Mouse (Mus musculus): ENCODE measurements around the gene Gm37240. TPM values are rescaled to one million over a fixed set of nuclear protein-coding genes. Genes with fewer than 3 reads are reported as not detected.

Gene Gm37240
- polyA plus RNA-seq, 1 experiment from 2014 or later: 5.2 TPM

DNA sequence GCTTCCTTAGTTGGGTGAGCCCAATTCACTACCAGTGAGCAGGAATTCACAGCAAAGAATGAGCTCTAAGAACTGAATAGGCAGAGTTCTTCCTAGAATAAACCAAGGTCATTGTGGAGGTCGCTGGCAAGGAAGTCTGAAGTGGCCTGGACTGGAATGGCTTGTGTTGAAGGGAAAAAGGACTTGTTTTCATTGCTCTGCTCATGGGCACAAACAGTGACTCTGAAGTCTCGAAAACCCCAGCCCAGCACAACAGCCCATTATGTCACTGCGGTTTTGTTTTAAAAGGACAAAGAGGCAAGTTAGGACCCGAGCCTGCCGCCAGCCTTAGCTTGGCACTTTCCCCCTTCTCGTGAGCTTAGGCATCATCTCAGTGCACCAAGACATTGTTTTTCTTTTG is 1398.6 kb downstream of the Gm37240 start:
- no peak for DNase-seq (ENCODE audit: low spot score)

DNA sequence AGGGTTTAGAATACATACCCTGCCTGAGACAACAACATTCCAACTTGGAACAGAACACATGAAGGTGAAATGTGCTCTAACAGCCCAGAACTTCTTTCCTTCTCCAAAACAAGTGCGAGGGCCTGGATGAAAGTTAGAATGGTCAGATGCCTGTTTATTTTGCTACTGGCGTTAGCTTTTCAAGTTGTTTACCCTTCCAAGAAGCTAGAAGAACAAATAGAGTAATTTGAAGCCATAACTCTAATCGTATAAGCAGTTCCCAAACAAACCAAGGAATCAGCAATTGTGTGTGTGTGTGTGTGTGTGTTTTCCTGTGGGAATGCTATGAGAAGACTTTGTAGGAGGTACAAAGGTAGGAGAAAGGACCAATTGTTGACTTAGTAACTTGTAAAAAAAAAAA is 1402.4 kb downstream of the Gm37240 start:
- DNase-seq (ENCODE audit: low spot score): no peak

DNA sequence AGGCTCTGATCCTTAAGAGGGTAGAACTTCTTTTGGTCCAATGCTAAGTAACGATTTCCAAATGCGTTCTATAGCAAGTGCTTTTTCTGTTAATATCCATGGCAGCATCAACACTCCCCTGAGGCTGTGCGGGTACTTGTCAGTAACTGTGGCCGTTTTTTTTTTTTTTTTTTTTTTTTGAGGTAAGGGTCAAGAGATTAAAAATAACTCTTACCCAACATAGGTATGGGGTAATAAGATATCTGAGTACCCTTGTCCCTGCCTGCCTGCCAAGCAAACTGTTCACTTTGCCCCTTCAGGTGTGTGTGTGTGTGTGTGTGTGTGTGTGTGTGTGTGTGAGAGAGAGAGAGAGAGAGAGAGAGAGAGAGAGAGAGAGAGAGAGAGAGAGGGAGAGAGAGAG is 1403.0 kb downstream of the Gm37240 start:
- no peak for DNase-seq (ENCODE audit: low spot score)

DNA sequence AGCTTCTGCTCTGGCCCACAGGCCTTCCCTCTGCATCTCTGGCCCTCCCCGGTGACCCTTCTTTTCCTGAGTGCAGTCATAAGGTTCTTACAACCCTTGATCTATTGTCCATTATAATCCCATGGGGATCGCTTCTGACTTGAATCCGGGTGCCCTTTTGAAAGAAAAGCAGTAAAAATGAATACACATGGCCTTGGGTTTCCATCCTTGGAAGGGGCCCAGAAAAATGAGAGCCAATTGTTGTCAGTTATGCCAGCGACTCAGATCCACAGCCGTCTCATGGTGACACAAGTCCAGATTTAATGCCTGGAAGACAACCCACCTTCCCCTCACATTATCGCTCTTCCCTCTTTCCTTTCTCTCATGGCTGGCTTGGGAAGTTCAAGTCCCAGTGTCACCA is 1405.2 kb downstream of the Gm37240 start:
- DNase-seq (ENCODE audit: low spot score): no peak

DNA sequence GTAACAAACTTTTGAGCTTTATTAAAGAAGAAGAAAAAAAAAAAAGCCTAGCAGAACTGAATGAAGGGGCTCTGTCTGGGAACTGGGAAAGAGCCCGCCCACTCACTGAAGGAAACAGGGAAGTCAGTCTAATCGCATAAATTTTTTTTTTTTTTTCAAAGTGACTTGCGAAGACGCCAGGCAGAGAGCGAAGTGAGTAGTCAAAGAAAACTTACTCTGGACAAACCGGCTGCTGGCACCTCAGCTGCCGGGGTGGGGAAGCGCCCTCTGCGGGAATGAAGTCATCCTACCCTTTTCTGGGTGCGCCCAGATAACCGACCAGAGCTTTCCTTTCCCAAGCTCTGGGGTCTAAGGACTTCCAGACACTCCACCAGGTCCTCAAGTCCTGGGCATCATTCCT is 1406.2 kb downstream of the Gm37240 start:
- DNase-seq (ENCODE audit: low spot score): no peak

DNA sequence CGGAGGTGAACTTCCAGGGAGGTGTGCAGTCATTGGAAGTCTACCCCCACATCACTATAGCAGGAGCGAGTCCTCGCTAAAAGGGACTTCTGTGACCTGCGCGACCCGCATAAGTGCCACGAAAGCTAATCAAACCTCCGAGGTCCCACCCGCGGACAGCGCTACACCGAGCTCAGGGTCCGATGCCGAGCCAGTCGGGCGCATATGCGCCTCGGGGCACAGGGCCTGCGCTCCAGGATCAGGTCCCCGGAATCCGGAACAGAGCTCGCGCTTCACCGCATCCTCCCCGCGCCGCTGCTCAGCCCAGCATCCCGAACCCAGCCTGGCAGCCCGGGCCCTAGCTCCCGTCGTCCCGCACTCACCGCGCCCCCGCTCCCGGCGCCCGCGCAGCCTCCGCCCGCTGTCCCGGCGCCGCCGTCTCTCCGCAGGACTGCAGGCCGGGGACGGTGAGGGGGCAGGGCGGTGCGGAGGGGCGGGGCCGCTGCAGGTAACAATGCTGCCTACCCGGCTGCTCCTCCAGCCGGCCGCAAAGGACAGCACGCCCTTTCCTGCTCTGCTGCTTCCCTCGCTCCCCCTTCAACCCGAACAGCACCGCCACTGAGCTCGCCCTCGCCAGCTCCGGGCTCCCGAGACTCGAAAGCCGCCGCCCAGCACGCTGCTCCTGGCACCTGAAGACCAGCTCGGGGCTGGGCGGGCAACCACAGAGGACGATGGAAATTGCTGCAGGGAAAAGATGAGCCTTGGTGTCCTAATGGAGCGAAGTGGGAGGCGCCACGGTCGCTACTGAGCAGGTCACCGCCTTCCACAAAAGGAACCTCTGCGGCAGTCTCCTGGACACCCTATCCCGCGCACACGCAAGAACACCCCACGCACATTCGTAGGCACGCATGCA is 1407.1 kb downstream of the Gm37240 start, which contains the start of gene Fhdc1:
TSS of gene Fhdc1 (minus strand) at position 424 of the 892 bp plus-strand sequence.
- DNase-seq (ENCODE audit: low spot score): peak; percentile 19

DNA sequence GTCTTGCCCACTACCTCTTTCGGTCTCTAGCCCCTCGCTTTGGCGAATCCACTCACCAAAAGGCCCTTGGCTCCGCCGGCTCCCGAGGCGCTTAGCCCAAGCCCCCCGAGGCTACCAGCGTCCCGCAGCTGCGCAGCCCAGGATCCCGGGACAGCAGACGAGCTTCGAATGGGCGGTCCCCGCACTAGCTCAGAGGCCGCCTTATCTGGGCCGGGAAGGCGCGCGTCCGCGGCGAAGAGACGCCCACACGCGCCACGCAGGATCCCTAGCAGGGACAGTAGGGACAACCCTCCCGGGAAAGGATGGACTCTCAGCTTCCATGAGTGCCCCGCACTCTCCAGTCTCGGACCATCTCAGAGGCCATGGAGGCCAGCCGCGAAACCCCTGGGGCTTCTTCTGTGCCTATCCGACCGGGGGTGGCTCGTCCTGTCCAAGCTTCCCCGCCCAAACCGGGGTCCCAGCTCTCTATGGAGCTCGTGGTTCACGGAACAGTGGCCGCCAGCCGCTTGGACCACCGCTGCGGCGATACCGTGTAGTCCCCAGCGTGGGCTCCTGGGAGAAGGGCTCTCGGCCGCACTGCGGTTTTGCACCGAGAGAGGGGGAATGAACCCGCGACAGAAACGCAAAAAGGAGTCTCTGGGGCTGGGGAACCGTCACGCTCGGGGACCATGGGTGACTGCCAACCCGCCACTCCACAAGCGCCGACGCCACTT is 1407.9 kb downstream of the Gm37240 start:
- DNase-seq (ENCODE audit: low spot score): peak; percentile 13

DNA sequence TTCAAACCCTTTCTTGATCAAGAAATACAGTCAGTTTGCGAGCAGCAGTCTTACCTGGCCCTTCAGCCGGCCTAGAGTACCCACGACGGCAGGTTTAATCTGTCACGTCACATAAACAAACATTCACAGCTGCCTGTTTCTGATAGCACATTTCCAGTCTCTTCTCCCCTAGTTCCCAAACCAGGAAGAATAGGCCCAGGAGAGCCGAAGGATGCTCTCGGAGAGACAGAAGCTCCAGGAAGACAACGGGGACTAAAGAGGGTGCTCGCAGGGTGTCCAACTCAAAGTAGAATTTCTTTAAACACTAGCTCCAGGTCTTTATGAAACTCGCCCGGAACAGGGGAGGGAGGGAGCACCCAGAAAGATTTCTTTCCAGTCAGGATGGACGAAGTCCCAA is 1408.4 kb downstream of the Gm37240 start:
- no peak for DNase-seq (ENCODE audit: low spot score)

DNA sequence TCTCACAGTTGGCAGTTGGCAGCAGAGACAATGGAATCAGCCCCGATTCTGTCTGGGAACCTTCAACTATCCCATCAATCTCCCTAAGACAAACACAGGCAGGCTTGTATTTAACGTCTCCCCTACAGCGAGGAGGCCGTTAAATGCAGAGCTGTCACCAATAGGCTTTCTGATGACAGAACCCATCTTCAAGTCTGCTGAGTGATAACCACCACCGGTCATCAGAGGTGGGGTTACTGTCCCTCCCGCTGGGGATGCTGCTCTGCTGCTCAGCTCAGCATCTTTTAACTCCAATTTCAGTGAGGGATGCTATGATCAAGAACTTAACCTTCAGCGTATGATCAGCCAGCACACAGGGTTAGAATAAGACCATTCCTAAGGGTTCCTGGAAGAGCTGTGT is 1409.1 kb downstream of the Gm37240 start:
- no peak for DNase-seq (ENCODE audit: low spot score)

DNA sequence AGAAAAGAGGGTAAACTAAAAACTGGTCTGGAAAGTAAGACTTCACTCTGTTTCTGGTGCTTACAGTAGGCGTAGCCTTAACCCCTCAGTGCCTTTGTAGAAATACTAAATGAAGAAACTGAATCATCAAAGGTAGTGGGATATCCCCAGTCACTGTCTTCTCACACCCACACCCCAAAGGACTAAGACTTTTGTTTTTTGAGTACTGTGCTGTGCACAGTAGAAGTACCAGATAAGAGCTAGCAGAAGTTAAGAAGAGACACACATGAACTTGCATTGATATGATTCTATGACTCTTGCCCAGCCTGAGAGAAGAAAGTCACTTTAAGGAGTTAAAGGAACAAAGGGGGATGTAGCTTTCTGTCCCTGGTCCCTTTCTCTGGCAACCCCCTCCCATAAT is 1409.8 kb downstream of the Gm37240 start:
- DNase-seq (ENCODE audit: low spot score): no peak

DNA sequence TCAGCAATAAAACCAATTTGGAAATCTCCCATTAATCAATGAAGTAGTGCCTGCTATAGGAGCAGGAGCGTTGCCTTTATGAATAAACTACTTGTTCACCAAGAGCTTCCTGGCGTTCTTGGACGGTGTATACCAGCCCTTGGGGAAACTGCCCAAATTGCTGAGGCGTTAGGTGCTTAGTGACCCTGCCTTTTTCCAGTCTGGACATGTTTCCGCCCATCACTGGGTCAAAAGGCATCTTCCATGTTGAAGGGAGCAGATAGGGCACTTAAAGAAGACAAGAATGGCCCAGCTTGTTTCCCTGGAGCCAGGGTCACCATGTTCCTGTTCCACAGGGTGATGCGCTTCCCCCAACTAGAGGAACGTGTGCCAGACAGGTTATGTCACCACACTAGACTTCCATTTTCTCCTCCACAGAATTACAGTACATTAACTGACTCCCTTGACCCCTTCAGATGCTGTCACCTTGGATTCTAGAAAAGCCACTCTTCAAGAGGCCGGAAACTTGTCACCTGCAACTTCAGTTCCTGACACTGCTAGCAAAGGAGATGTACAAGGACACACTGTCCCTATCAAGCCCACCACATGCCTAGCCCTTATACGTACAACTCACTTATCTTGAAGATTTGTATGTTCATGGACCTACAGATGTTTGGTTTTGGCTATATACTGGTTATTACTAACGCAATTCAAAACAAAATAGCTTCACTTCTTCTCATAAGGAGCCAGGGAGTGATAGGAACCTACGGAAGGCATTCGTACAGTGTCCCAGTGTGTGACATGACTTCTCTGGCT is 1412.1 kb downstream of the Gm37240 start:
- DNase-seq (ENCODE audit: low spot score): no peak

DNA sequence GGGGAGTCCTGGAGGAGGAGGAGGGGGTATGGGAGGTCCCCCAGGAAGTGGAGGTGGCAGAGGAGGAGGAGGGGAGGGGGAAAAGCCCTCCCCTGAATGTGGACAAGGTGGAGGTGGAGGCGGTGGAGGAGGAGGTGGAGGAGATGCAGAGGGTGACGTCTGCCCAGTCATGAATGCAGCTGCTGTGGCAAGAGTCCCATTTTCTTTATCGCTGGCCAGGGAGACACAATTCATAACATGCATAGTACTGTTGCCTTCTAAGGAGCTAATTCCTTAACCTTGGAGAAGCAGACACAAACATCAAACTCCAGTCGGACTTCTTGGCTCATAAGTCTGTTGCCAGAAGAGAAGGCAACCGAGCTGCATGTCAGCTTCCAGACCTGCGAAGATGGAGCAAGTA is 1412.9 kb downstream of the Gm37240 start:
- DNase-seq (ENCODE audit: low spot score): no peak

DNA sequence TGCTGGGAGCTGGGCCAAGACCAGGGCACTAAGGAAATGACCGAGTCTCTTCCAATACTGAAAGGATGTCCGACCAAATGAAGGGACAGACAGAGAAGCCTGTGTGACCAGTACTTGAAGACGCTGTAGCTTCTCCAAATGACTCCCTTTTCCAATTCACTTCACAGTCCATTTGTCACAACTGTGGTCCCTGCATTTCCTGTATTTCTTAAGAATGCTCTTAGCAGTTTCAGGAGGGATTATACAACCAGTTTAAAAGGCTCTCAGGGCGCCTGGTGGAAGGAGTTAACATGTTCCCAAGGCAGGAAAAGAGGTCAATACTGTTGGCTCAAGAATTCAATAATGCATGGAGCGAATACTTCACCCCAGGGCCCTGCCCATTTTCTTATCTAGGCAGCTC is 1414.4 kb downstream of the Gm37240 start:
- DNase-seq (ENCODE audit: low spot score): no peak

DNA sequence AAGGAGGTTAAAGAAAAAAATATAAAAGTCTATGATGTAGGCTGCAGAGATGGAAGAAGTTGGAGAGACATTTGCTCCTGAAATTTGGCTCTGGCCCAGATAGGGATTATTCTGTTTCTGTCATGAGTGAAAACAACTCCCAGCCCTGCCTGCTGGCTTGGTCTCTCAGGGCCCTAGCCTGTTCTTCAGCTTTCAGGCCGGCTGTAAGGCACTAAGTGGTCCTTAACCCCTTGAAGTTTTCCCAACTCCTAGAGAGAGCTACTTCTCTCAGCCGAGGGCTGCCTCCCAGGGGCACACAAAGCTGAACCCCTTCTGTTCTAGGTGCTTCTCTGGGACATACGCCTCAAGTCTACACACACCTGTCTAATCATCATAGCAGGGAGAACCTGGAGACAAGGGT is 1414.8 kb downstream of the Gm37240 start:
- DNase-seq (ENCODE audit: low spot score): no peak

DNA sequence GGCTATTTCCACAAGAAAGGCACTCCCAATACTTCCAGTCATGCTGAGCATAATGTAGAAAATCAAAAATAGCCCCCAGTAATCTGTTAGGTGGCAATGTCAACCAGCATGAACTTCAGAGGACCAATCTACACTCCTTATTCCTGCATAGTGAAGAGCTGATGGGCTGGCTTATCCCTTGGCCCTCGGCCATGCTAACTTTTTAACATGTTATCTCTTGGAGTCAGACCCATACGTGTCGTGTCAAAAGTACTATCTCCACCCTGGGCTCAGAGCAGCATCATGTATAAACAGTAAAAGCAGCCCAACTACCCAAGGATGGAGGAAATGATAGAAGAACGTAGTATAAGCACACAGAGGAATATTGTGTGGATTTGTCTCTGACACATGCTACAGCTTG is 1416.2 kb downstream of the Gm37240 start:
- DNase-seq (ENCODE audit: low spot score): no peak

DNA sequence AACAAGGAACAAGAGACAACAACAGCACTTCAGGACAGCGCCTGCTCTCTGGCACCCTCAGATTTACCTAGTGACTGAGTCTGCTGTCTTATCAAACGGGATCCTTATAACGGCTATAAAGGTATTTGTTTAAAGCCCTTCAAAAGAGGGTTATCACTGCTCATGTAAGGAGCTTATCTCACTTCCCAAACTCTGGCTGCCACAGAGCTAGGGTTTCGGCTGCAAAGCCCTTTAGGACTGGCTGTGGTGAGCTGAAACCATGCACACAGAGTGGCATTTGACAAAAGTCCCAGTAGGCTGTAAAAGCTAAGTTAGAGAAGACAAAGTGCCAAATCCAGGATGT is 1419.2 kb downstream of the Gm37240 start:
- no peak for DNase-seq (ENCODE audit: low spot score)

DNA sequence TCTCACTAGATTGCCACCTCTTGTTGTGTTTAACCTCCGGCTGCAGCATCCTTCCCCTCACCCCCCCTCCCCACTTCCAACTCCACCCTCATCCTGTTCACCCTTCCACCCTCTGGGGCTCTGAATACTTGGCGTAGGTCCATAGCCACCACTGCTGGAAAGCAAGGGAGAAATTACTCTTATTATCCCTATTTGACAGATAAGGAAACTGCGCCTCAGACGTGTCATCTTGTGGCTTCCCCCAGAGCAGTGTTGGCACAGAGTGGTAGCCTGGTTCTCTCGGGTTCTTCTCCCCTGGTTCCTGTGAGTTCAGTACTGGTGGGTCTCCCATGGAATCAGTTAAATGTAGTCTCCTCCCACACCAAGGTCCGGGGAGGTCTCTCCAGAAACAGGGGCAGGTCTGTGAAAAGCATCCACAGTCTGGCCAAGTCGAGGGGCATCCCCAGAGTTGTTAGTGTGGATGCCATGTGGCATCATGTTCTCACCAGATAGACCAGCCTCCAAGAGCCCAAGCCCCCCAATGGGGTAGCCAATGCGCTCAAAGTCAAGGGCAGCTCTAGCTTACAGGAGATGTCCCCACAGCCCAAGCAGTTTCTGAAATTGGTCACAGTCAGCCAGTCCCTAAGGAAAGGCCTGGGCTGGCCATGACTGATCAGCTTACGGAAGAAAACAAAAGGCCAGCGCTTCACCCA is 1419.8 kb downstream of the Gm37240 start:
- DNase-seq (ENCODE audit: low spot score): no peak

DNA sequence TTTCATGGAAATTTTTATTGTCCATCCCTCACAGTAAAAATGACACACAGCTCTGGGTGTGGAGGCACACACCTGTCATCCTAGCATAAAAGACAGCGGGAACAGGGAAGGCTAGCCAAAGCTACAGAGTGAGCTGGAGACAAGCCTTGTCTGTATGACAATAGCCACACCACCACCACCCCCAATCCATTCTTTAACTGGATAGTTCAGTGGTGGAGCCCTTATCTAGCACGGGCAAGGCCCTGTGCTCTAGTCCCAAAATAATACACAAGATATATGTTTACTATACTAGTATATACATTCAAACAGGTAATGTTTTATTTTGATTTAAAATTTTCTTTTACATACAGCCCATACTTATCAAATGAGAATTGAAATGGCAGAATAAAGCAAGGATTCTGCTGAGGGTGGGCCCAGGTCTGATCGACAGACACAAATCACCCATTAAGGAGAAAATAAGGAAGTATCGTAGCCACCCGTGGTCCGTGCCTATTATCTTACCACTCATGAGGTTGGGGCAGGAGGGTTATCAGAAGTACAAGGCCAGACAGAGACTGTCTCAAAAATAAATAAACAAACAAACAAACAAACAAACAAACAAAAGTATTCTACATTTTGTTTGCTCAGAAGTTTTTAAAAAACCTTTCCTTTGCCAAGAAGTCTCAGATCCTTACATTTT is 1421.4 kb downstream of the Gm37240 start:
- no peak for DNase-seq (ENCODE audit: low spot score)

DNA sequence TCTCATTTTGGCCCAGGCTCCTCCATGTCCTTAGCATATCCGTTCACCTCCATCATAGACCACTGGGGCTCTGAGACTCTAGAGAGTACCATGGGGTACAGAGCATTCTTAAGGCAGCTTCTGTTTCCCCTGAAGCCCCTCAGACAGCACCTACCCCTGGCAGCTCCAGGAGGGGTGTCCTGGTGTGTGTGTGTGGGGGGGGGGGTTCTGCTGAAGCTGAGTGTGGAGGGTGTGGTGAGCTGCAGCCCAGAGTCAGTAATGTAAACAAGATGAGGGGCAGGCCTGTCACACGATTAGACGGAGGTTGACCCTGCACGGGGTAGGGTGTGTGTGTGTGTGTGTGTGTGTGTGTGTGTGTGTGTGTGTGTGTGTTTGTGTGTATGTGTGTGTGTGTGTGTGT is 1425.6 kb downstream of the Gm37240 start:
- no peak for DNase-seq (ENCODE audit: low spot score)

DNA sequence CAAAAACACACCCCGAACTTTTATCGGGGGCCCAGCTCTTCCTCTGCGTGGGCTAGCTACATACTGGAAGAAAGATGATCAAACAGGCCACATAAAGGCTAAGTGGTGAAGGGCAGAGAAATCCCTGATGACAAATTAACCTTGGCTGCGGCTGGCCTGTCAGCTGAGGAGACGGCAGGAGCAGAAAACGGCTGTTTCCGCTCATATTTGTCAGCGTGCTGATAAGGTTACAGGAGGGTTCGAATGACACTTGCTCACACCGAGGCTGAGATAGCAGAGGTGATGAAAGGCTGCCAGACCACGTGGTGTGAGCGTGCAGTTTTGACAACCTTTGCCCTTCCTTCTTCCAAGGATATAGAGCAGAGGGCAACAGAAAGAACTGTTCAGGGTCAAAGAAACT is 1426.4 kb downstream of the Gm37240 start:
- DNase-seq (ENCODE audit: low spot score): peak; percentile 22

DNA sequence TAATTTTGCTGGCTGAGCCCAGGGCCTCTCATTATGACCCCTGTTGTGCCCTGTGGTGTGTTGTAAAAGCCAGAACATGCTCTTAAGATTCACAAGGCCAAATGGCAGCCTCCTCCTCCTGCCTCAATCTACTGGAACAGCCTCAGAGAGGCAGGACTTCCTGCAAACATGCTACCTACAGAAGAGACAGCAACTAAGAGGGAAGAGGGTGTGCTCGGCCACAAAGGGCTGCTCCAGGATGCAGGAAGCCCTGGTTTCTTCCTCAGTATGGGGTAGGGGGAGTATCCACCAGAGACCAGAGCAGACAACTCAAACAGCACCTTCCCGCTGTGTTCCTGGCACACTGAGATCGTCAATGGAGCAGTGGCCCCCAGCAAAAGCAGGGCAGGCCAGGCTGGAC is 1426.8 kb downstream of the Gm37240 start:
- no peak for DNase-seq (ENCODE audit: low spot score)

Measured in thymus, postnatal 0 days (tissue).